Mouse (Mus musculus) bone marrow macrophage, adult 2 months (primary cell): ENCODE measurements around the gene Ank3.

ENCODE experiments used
- CTCF ChIP-seq: IDR thresholded peaks from 2 replicates; pipeline ENCODE4 v1.5.1; 2012; ENCODE audit warnings: low read depth, mild to moderate bottlenecking, low read length, moderate library complexity
- POLR2A ChIP-seq: IDR thresholded peaks from 2 replicates; pipeline ENCODE4 v1.6.1; 2012; ENCODE audit warnings: mild to moderate bottlenecking, low read depth, low read length, borderline replicate concordance

DNA sequence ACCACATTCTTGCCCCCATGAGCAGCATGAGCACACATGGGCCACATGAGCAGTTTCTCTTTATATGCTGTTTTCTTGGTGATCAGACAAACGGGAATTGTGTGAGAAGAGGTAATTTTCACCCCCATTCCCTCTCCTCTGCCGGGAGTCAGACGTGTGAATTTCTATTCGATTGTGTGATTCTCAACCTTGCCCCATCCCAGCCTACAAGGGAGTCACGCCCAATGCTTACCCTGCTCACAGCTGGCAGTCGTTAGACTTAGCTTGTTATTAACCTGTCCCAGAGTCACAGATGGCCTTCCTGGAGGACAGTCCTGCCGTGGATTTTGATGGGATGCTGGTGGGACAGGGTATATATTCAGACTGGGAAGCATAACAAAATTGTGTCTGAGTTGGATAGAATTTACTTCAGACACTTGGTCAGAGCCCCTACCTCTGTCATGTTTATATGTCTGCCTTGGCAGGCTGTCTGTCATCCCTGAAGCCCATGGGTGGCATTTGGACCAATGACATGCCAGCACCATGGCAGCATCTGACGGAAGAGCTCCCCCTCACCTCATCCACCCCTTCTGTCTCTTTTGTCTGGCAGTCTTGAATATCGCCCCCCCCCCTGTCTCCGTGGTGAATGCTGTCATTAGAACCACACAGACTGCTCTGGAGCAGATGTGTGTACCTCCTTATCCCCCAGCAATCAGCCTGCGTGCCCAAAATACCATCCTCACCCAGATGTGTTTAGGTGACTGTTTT, 237.5 kb downstream of the Ank3 start:
- TF ChIP-seq CTCF (no peak), POLR2A (no peak)
